Mouse (Mus musculus) cerebellum, adult 8-10 months (tissue): ENCODE measurements around the gene Cfap161.

ENCODE experiments used
- DNase-seq: peaks from one replicate; pipeline ENCODE4 v3.0.0; 2022

Gene Cfap161

DNA sequence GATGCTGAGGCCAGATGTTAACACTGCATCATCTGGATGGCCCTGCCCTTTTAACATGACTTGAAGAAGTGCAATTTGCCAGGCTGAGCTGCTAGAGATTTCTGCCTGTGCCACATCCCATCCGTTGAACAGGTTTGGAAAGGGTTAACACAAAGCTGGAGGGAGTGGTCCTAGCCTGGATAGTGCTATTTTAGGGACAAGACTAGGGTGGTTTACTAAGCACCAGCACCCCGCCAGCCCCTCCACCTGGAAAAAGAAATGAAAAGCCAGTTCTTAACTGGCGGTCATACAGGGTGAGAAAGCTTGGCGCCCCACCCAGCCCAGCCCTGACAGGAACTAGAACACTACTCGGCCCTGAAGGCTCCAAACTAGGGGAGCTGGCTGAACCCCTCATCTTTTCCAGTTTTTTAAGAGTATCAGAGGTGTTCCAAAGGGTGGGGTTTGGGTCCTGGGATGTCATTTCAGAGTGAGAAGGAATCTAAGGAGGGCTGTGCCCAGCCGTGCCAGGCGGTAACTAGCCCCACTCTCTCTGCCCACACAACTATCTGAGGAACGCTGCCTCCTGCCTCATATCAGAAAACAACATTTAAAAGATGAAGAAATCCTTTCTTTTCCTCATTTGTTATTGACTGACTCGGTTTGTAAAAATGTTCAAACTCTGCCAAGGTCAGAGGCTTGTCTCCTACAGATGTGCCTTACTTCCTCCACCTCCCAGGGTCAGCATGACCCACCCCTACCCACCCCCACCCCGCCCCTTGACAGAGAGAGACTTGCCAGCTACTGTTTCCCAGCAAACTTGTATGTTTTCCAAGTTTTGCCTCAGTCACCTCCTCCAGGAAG, 55.8 kb downstream of the Cfap161 start:
- no peak for DNase-seq

DNA sequence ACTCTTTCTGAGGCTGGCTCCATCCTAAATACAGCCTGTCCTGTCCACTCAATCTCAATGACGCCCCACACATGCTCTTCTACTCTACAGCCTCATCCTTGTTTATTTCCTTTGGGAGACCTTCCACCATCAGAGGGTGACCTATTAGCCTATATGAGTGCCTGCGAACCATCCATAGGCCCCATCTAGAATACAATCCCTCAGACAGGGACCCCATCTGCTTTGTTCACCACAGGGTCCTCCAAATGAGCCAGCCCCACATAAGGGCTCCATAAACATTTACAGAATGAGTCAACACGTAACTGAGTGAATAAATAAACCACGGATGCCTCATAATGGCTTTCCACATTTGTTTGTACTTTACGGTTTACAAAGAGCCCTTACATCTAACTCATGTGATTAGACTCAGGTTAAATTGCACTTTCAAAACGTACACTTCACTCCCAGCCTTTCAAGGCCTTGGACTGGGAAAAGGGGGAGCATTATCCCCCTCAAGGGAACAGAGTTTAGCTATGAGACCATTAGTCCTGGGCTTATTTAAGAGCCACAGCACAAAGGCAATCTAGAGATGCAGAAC, 56.7 kb downstream of the Cfap161 start:
- no peak for DNase-seq

DNA sequence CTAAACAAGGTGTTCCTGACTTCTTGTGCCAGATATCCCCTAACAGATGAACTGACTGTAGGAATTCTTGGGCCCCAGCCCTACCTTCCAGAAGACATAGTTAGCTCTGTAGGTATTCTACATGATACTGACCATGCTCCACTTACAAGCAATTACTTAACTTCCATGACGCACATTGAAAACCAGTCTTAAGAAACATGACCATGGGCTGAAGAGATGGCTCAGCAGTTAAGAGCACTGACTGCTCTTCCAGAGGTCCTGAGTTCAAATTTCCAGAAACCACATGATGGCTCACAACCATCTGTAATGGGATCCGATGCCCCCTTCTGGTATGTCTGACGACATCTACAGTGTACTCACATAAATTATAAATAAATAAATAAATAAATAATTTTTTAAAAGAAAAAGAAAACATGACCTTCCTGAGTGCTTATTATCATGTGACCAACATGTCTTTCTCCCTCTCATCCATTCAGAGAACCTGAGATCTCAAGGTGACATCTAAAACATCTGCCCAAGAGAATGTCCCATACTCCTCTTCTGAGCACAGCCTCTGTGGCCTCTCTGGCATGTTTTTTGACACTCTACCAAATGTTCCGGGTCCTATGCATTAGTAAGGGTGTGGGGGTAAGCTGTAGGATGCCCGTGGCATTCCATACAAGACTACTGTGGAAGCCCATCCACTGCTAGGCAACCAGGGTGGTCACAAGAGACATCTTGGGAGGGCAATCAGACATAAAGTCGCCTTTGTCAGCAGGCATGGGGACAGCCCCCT, 58.2 kb downstream of the Cfap161 start:
- no peak for DNase-seq

DNA sequence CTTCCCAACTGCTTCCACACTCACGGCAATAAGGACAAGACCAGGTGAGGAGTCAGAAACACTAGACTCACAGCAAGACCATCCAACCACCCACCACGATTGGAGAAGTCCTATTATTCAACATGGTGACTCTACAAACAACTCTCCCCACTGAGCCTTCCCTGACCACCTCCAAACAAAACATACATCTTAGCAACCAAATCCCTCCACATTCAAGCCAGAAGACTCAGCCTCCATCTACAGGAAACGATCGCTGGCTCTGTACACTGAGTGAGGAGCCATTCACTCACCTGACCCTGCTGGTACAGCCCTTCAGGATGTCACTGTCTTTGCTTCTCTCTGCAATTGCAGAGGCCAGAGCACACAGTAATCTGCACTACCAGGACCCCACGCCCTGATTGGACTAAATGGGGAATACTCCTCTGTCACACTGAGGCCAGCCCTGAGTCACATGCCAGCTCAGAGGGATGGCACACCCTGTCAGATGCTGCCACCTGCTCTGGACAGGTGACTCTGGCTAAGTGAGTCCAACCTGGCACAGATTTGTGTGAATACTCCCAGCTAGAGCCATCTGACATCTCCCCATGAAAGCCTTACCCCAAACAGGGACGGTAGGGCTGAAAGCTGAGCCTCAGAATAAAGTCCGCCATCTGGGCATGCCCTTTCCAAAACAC, 59.4 kb downstream of the Cfap161 start:
- peak; percentile 92 for DNase-seq

DNA sequence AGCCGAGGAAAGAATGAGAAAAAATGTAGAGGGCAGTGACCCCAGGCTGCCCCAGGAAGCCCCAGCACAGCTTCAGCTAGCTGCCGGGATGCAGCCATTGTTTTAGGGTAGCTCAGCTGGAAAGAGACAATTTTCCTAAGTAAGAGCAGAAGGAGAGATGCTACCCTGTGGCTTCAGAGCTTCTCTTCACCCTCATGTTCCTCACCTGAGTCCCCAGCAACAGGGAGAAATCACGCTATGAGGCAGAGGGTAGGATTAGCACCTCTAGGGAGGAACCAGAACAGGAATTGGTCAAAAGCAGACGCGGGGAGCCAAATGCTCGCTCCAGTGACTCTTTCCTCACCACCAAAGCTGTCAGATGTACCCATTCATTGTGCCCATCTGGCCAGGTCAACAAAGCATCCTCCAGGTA, 60.0 kb downstream of the Cfap161 start:
- DNase-seq, result peak; percentile 53

DNA sequence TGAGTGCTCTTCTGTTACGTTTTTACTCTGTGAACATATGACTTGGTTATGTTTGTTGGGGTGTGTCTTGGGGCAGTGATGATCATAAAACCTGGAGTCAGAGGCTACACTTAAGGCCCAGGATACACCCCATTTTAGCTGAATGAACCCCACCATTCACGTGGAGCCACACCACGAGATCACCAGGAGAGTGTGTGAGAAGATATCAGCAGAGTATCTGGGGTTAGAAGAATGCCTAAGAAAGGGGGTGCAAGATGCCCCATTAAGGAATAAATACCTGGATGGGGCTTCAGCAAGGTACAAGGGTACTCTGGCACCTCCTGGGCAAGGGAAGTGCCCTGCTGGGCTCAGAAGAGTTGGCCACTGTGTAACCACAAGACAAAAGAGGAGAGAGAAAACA, 60.4 kb downstream of the Cfap161 start:
- DNase-seq, result peak; percentile 48

DNA sequence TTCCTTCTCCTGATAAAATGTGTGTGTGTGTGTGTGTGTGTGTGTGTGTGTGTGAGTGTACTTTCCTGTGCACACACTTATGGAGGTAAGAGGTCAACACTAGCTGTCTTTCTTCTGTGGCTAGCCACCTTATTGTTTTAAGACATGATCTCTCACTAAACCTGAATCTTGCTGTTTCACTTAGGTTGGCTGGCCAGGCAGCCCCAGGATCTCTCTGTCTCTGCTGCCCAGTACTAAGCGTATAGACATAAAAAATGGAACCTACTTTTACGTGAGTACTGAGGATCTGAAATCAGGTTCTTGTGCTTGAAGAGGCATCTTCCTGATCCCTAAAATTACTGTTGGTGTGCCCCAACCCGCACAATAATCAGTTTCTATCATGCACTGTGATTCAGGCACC, 61.9 kb downstream of the Cfap161 start:
- no peak for DNase-seq

DNA sequence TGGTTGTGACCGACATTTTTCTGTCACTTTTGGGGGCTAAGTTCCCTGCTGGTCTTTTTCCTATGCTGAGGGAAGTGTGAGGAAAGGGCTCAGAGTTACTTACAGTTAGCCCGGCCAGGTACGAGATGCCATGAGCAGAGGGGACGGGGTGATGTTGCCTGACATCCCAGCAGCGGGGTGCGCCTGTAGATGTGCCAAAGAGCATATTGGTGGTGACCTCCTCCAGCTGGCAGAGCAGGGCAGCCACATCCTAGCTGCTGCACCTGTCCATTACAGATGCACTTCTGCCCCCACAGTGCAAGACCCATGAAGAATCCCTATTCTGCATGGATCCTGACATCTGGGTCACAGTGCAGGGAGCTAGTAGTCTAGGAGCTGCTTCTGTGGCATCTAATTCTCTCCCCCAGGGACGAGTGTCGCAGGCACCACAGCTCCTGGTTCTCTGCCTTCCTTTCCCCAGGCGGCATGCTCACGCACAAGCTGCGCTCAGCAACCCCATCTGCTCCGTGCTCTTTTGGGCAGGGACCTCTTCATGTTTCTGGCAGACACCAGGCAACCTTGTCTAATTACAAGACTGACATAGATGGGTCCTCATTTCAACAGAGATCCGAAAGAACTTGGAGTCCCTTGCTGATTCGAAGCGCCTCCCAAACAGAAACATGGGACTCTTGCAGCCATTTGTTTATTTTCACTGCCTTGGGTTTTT, 62.6 kb downstream of the Cfap161 start:
- DNase-seq, result peak; percentile 88

DNA sequence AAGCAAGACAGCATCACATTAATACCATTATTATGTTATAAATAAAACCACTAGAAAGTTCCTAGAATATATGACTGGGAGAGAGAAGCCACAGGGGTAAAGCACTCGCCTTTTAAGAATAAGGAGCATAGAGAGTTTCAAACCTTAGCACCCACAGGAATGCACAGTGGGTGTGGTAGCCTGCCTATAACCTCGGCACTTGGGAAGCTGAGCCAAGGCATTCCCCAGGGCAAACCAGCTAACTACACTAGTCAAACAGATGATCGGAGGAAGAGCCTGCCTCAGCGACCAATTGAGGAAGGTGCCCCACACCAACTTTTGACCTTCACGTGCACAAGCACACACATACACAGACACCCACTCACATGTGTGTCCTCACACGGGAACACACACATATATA, 63.4 kb downstream of the Cfap161 start:
- DNase-seq, result no peak

DNA sequence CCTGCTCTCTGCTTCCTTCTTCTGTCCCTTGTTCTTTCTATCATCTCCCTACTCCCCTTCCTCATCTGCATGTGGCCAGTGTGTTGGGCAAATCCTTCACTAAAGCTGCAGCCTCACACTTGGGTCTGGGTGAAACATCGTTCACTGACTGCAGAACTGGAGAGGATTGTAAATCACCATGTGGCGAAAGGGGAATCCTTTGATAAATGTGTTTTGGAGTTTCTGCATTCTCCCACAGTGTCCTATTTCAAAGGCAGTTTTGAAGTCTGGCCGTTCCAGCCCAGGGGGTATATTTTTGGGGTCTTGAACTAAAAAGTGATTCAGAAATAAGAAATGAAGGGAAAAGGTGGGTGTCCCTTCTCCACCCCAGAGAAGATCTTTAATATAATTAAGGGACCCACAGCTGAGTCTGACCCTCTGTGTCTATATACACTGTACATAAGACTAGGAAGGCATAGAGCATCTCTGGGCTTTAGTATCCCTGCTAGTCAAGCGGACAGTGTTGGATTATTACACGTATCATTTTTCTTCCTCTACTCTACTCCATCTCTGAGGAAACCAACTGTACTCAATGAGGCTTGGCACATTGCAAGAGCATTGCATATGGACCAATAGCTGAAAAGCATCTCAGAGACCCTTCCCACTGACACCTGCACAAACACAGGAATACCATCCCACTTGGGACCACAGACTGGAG, 67.6 kb downstream of the Cfap161 start:
- no peak for DNase-seq

DNA sequence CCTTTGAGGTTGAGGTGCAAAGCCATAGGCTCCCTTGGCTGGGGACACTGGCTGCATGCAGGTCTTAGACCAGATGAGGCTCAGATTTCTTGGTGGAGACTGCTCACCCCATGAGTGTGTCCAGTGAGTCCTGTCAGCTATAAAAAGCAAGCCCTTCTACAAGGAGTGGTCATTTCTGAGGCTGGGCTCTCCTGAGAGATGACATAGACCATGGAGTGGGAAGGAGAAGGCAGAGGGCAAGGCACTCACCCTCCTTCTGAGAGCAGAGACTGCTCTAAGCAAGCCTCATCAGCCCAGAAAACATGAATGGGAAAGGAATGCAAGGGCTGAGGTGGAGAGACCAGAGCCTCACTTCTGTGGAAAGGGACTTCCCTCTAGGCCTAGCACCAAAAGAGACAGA, 68.9 kb downstream of the Cfap161 start:
- DNase-seq, result no peak

DNA sequence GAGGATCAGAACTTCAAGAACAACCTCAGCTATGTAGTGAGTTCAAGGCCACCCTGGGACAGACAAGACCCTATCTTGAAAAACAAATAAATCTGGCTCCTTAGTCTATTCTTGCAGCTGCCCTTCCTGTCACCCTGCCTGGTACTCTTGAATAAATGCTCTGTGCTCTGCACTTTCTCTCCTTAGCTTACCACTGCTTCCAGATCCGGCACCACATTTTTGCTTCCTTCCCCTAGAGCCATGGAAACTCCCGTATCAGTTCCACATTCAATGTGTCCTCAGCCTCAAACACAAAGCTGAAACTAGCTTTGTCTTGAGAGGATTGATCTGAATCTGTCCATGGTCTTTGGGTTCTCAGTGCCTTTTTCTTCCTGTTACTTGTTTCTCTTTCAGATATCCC, 70.1 kb downstream of the Cfap161 start:
- DNase-seq, result no peak
